Mouse (Mus musculus) megakaryocyte, embryonic 14.5 days (primary cell): ENCODE measurements around the gene 1700102P08Rik.

ENCODE experiments used
- FLI1 ChIP-seq: IDR thresholded peaks from 2 replicates; pipeline ENCODE4 v1.6.1; 2012; ENCODE audit warnings: low read length, inconsistent platforms, mixed read lengths
- GATA1 ChIP-seq: IDR thresholded peaks from 3 replicates; pipeline ENCODE4 v1.6.1; 2012; ENCODE audit warnings: mixed read lengths, low read length, inconsistent platforms, borderline replicate concordance

DNA sequence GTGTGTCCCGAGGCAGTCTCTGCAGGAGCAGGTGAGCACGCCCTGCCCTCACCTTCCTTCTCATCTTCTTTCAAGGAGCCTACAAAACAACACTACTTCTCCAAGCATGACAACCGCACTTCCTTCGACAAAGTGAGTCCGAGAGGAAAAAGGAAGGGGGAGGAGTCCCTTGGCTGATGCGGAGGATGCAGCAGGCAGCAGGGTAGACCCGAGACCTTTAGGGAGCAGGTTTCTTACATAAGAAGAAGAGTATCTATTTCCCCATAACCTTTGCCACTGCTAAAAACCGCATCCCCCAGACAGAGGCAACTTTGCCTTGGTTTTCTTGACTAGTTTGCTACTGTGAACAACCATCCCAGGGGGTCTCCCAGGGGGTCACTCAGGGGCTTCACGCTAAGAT, 52.5 kb downstream of the 1700102P08Rik start:
- no peak for TF ChIP-seq GATA1
- TF ChIP-seq FLI1, result no peak
